Mouse (Mus musculus) megakaryocyte, embryonic 14.5 days (primary cell): ENCODE data around the gene Pla2g4b.

Source experiments
- FLI1 ChIP-seq: IDR thresholded peaks from 2 replicates; pipeline ENCODE4 v1.6.1; 2012; ENCODE audit warnings: low read length, inconsistent platforms, mixed read lengths
- GATA1 ChIP-seq: IDR thresholded peaks from 3 replicates; pipeline ENCODE4 v1.6.1; 2012; ENCODE audit warnings: mixed read lengths, low read length, inconsistent platforms, borderline replicate concordance

GRCm38 (mm10) chr2:120068555-120069465 is 35.6 kb downstream of the Pla2g4b start:
- TF ChIP-seq GATA1 (no peak), FLI1 (no peak)
